Mouse (Mus musculus): ENCODE measurements around the gene Gm11237. TPM values are rescaled to one million over a fixed set of nuclear protein-coding genes. Genes with fewer than 3 reads are reported as not detected.
"Not testable (repeated sequence)": the region's sequence is repeated elsewhere in the genome, so short reads cannot be mapped to it uniquely, and the experiment has no call there.

The Gm11237 gene
- polyA plus RNA-seq (2015; fragmentation: Nextera tagmentation; extraction: Ambion mirVana), result not detected in 2 replicates

- H3K9ac ChIP-seq; ATAC-seq (ENCODE audit: insufficient number of reproducible peaks, low FRiP score, low TSS enrichment, low read depth); H3K36me3 ChIP-seq; H3K4me1 ChIP-seq; H3K4me2 ChIP-seq (replicated peaks); H3K27ac ChIP-seq (replicated peaks); H3K4me3 ChIP-seq (replicated peaks); H3K27me3 ChIP-seq; H3K9me3 ChIP-seq (replicated peaks): not testable (repeated sequence)
- whole genome bisulfite sequencing, result no CpG with 5 or more reads among the region's 3 CpGs
Observed at GRCm38 (mm10) chr4:73622684-73623083, at the start of gene Gm11237. TSS of gene Gm11237 (plus strand) at chr4:73622984.

- no peak overlapping the region for H3K4me2 ChIP-seq (replicated peaks)
- no peak overlapping the region for H3K9ac ChIP-seq
- 6% methylated on average over 3 of the region's 3 CpGs for WGBS
- no peaks in the 10 kb centered on the region for H3K27me3 ChIP-seq
- no peak overlapping the region for H3K27ac ChIP-seq (replicated peaks)
- no peak overlapping the region for H3K4me3 ChIP-seq (replicated peaks)
- H3K4me1 ChIP-seq, result no peaks in the 10 kb centered on the region
- no peaks in the 10 kb centered on the region for H3K9me3 ChIP-seq (replicated peaks)
- H3K36me3 ChIP-seq, result no peaks in the 10 kb centered on the region
- no peak for ATAC-seq (ENCODE audit: insufficient number of reproducible peaks, low FRiP score, low TSS enrichment, low read depth)
Observed at GRCm38 (mm10) chr4:73599248-73599647, 23.5 kb upstream of the Gm11237 start.

GRCm38 (mm10) chr4:73607581-73607980, 15.2 kb upstream of the Gm11237 start, which contains the start of gene Gm11238:
TSS of gene Gm11238 (plus strand) at chr4:73607881.
- not testable (repeated sequence) for H3K36me3 ChIP-seq; H3K9me3 ChIP-seq (replicated peaks); H3K4me2 ChIP-seq (replicated peaks); H3K4me3 ChIP-seq (replicated peaks); H3K9ac ChIP-seq; ATAC-seq (ENCODE audit: insufficient number of reproducible peaks, low FRiP score, low TSS enrichment, low read depth); H3K4me1 ChIP-seq; H3K27me3 ChIP-seq; H3K27ac ChIP-seq (replicated peaks)
- no CpG with 5 or more reads among the region's 3 CpGs for WGBS

- ATAC-seq (ENCODE audit: insufficient number of reproducible peaks, low FRiP score, low TSS enrichment, low read depth); H3K4me1 ChIP-seq; H3K36me3 ChIP-seq; H3K27ac ChIP-seq (replicated peaks); H3K4me3 ChIP-seq (replicated peaks); H3K27me3 ChIP-seq; H3K9ac ChIP-seq; H3K4me2 ChIP-seq (replicated peaks); H3K9me3 ChIP-seq (replicated peaks): not testable (repeated sequence)
- WGBS, result no CpG with 5 or more reads among the region's 4 CpGs
Observed at GRCm38 (mm10) chr4:73637821-73638220, 15.0 kb downstream of the Gm11237 start, which contains the start of gene Gm11236. TSS of gene Gm11236 (plus strand) at chr4:73638121.

- not testable (repeated sequence) for H3K27ac ChIP-seq (replicated peaks); H3K4me1 ChIP-seq; H3K9me3 ChIP-seq (replicated peaks); H3K9ac ChIP-seq; H3K4me3 ChIP-seq (replicated peaks); H3K36me3 ChIP-seq; H3K4me2 ChIP-seq (replicated peaks); H3K27me3 ChIP-seq; ATAC-seq (ENCODE audit: insufficient number of reproducible peaks, low FRiP score, low TSS enrichment, low read depth)
- 78% methylated on average over 4 of the region's 4 CpGs for WGBS
Observed at GRCm38 (mm10) chr4:73661864-73662263, 39.1 kb downstream of the Gm11237 start.

GRCm38 (mm10) chr4:73668054-73668453, 45.3 kb downstream of the Gm11237 start, which contains the start of gene Gm11239:
TSS of gene Gm11239 (plus strand) at chr4:73668354.
- not testable (repeated sequence) for H3K4me2 ChIP-seq (replicated peaks); H3K27me3 ChIP-seq; H3K27ac ChIP-seq (replicated peaks); H3K9me3 ChIP-seq (replicated peaks); H3K4me3 ChIP-seq (replicated peaks); H3K9ac ChIP-seq; H3K4me1 ChIP-seq; H3K36me3 ChIP-seq; ATAC-seq (ENCODE audit: insufficient number of reproducible peaks, low FRiP score, low TSS enrichment, low read depth)
- no CpG with 5 or more reads among the region's 4 CpGs for WGBS

Other genes with a start within 250 kb of the Gm11237 start
- gene Gm11487, start 217.9 kb upstream of the Gm11237 start, polyA plus RNA-seq (2015; fragmentation: Nextera tagmentation; extraction: Ambion mirVana), result not detected in 2 replicates
- not detected in 2 replicates for gene Gm11238, start 15.1 kb upstream of the Gm11237 start, polyA plus RNA-seq (2015; fragmentation: Nextera tagmentation; extraction: Ambion mirVana)
- not detected in 2 replicates for gene Gm11236, start 15.1 kb downstream of the Gm11237 start, polyA plus RNA-seq (2015; fragmentation: Nextera tagmentation; extraction: Ambion mirVana)
- not detected in 2 replicates for gene Gm11239, start 45.4 kb downstream of the Gm11237 start, polyA plus RNA-seq (2015; fragmentation: Nextera tagmentation; extraction: Ambion mirVana)
- not detected in 2 replicates for gene Gm428, start 60.5 kb downstream of the Gm11237 start, polyA plus RNA-seq (2015; fragmentation: Nextera tagmentation; extraction: Ambion mirVana)
- gene Rasef, start 168.0 kb downstream of the Gm11237 start, polyA plus RNA-seq (2015; fragmentation: Nextera tagmentation; extraction: Ambion mirVana), result 1.3 and 2.0 TPM in 2 replicates

Data from embryonic facial prominence, embryonic 15.5 days (tissue).